Mouse (Mus musculus): ENCODE results near the gene Gm5478. TPM values are rescaled to one million over a fixed set of nuclear protein-coding genes. Genes with fewer than 3 reads are reported as not detected.
"Not testable (repeated sequence)": the region's sequence is repeated elsewhere in the genome, so short reads cannot be mapped to it uniquely, and the experiment has no call there.

Gene Gm5478
- polyA plus RNA-seq (2012; rRNA removed) (not detected in 2 replicates), polyA plus RNA-seq (2014; fragmentation: Nextera tagmentation; extraction: Ambion mirVana) (not detected in 2 replicates)

DNA sequence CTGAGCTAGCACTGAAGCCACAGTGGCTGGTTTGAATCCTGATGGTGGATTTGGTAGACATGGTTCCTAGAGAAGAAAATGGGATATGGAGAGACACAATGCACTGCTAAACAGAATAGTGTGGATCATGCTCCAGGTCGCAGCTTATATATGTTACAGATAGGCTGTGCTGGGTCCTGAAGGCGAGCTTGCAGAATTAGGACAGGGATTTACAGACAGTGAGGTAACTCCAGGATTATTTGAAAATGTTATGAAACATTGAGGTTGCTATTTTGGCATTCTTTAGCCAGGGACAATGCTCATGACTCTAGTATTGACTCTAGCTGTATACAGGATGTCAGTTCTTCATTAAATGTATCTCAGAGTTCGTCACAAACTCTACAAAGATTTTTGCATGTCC is at the start of gene Gm5478:
TSS of gene Gm5478 (minus strand) at position 101 of the 400 bp plus-strand sequence.
- Histone ChIP-seq H3K9me3 (ENCODE audit: control insufficient read depth, low read length) (no peaks in the 10 kb centered on the region), H3K27ac (no peak within 1 kb of the TSS), H3K4me1 (replicated peaks; ENCODE audit: control insufficient read depth in 2 of 2, insufficient read depth in 2 of 2, low read length in 1 of 2) (no peaks in the 10 kb centered on the region), H3K4me2 (ENCODE audit: low read depth) (no peak within 1 kb of the TSS), H3K4me3 (ENCODE audit: insufficient read depth in 1 of 2, low read depth in 2 of 2, low read length in 2 of 2) (no peak within 1 kb of the TSS), H3K9ac (replicated peaks) (no peak within 1 kb of the TSS), H3K27me3 (ENCODE audit: control insufficient read depth, insufficient read depth, low read length) (no peaks in the 10 kb centered on the region), H3K36me3 (replicated peaks; ENCODE audit: control insufficient read depth, insufficient read depth, low read depth) (no peaks in the 10 kb centered on the region)
- TF ChIP-seq CTCF (IDR thresholded peaks at IDR 0.05; ENCODE audit: low read depth) (no peak), EP300 (IDR thresholded peaks at IDR 0.05; ENCODE audit: low read depth) (no peak)
- DNase-seq (ENCODE audit: low read depth in 3 of 3, low spot score in 3 of 3) (no peak), ATAC-seq (ENCODE audit: insufficient read depth) (no peak)
- 56% methylated on average over 3 of the region's 3 CpGs for WGBS (ENCODE audit: insufficient replicate concordance)

- Histone ChIP-seq H3K27ac (no peak within 1 kb of the TSS), H3K9ac (replicated peaks) (no peak within 1 kb of the TSS), H3K9me3 (ENCODE audit: control insufficient read depth, low read length) (no peaks in the 10 kb centered on the region), H3K36me3 (replicated peaks; ENCODE audit: control insufficient read depth, insufficient read depth, low read depth) (no peaks in the 10 kb centered on the region), H3K4me1 (replicated peaks; ENCODE audit: control insufficient read depth in 2 of 2, insufficient read depth in 2 of 2, low read length in 1 of 2) (no peaks in the 10 kb centered on the region), H3K27me3 (ENCODE audit: control insufficient read depth, insufficient read depth, low read length) (no peaks in the 10 kb centered on the region), H3K4me3 (ENCODE audit: insufficient read depth in 1 of 2, low read depth in 2 of 2, low read length in 2 of 2) (no peak within 1 kb of the TSS), H3K4me2 (ENCODE audit: low read depth) (no peak within 1 kb of the TSS)
- DNase-seq (ENCODE audit: low read depth in 3 of 3, low spot score in 3 of 3), result no peak
- TF ChIP-seq EP300 (IDR thresholded peaks at IDR 0.05; ENCODE audit: low read depth) (no peak), CTCF (IDR thresholded peaks at IDR 0.05; ENCODE audit: low read depth) (no peak)
- no peak for ATAC-seq (ENCODE audit: insufficient read depth)
- 52% methylated on average over 5 of the region's 5 CpGs for WGBS (ENCODE audit: insufficient replicate concordance)
Observed at GRCm38 (mm10) chr15:101694207-101694606, 47.0 kb upstream of the Gm5478 start, which contains the start of gene Krt6a. Gene Krt6a (minus strand): TSS chr15:101694307.

DNA sequence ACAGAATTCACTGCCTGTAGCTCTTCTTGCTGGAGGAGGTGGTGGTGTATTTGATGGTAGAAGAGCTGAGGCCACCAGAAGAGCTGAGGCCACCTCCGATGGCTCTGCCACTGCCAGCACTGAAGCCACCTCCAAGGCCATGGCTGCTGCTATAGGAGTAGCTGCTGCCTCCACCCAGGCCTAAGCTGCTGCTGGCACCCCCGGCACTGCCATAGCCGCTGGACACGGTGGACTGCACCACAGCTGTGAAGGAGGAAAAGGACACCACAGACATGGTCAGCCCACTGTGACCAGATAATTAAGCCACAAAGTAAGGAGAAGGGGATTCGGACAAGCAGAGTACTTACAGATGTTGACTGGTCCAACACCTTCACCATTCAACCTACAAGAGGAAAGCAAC is 43.3 kb upstream of the Gm5478 start:
- H3K36me3 ChIP-seq (replicated peaks; ENCODE audit: control insufficient read depth, insufficient read depth, low read depth); ATAC-seq (ENCODE audit: insufficient read depth); H3K4me1 ChIP-seq (replicated peaks; ENCODE audit: control insufficient read depth in 2 of 2, insufficient read depth in 2 of 2, low read length in 1 of 2); DNase-seq (ENCODE audit: low read depth in 3 of 3, low spot score in 3 of 3); H3K27ac ChIP-seq; H3K4me2 ChIP-seq (ENCODE audit: low read depth); H3K9me3 ChIP-seq (ENCODE audit: control insufficient read depth, low read length); H3K27me3 ChIP-seq (ENCODE audit: control insufficient read depth, insufficient read depth, low read length); H3K4me3 ChIP-seq (ENCODE audit: insufficient read depth in 1 of 2, low read depth in 2 of 2, low read length in 2 of 2); H3K9ac ChIP-seq (replicated peaks): not testable (repeated sequence)
- WGBS (ENCODE audit: insufficient replicate concordance), result 68% methylated on average over 5 of the region's 5 CpGs

- Histone ChIP-seq H3K4me2 (ENCODE audit: low read depth) (no peak overlapping the region), H3K9ac (replicated peaks) (no peak overlapping the region), H3K36me3 (replicated peaks; ENCODE audit: control insufficient read depth, insufficient read depth, low read depth) (no peaks in the 10 kb centered on the region), H3K4me1 (replicated peaks; ENCODE audit: control insufficient read depth in 2 of 2, insufficient read depth in 2 of 2, low read length in 1 of 2) (no peaks in the 10 kb centered on the region), H3K4me3 (ENCODE audit: insufficient read depth in 1 of 2, low read depth in 2 of 2, low read length in 2 of 2) (no peak overlapping the region), H3K27me3 (ENCODE audit: control insufficient read depth, insufficient read depth, low read length) (no peaks in the 10 kb centered on the region), H3K9me3 (ENCODE audit: control insufficient read depth, low read length) (no peaks in the 10 kb centered on the region), H3K27ac (no peak overlapping the region)
- no peak for DNase-seq (ENCODE audit: low read depth in 3 of 3, low spot score in 3 of 3)
- no peak for ATAC-seq (ENCODE audit: insufficient read depth)
- 41% methylated on average over 2 of the region's 2 CpGs for WGBS (ENCODE audit: insufficient replicate concordance)
- TF ChIP-seq CTCF (IDR thresholded peaks at IDR 0.05; ENCODE audit: low read depth) (no peak), EP300 (IDR thresholded peaks at IDR 0.05; ENCODE audit: low read depth) (no peak)
Observed at GRCm38 (mm10) chr15:101688161-101688560, 41.0 kb upstream of the Gm5478 start.

GRCm38 (mm10) chr15:101680187-101680586 is 33.0 kb upstream of the Gm5478 start, which contains the start of gene Krt6b:
Gene Krt6b (minus strand): TSS chr15:101680287.
- H3K9ac ChIP-seq (replicated peaks), result no peak within 1 kb of the TSS
- no peaks in the 10 kb centered on the region for H3K4me1 ChIP-seq (replicated peaks; ENCODE audit: control insufficient read depth in 2 of 2, insufficient read depth in 2 of 2, low read length in 1 of 2)
- H3K27me3 ChIP-seq (ENCODE audit: control insufficient read depth, insufficient read depth, low read length), result no peaks in the 10 kb centered on the region
- H3K36me3 ChIP-seq (replicated peaks; ENCODE audit: control insufficient read depth, insufficient read depth, low read depth), result no peaks in the 10 kb centered on the region
- no peak within 1 kb of the TSS for H3K27ac ChIP-seq
- no peak for DNase-seq (ENCODE audit: low read depth in 3 of 3, low spot score in 3 of 3)
- WGBS (ENCODE audit: insufficient replicate concordance), result 61% methylated on average over 2 of the region's 2 CpGs
- TF ChIP-seq EP300 (IDR thresholded peaks at IDR 0.05; ENCODE audit: low read depth) (no peak), CTCF (IDR thresholded peaks at IDR 0.05; ENCODE audit: low read depth) (no peak)
- no peaks in the 10 kb centered on the region for H3K9me3 ChIP-seq (ENCODE audit: control insufficient read depth, low read length)
- no peak within 1 kb of the TSS for H3K4me2 ChIP-seq (ENCODE audit: low read depth)
- H3K4me3 ChIP-seq (ENCODE audit: insufficient read depth in 1 of 2, low read depth in 2 of 2, low read length in 2 of 2), result no peak within 1 kb of the TSS
- no peak for ATAC-seq (ENCODE audit: insufficient read depth)

All from liver, embryonic 14.5 days (tissue).